Mouse (Mus musculus): ENCODE results near the gene Tbc1d17.
A peak's percentile ranks its signal among the peaks of the same experiment; 100 is the strongest.

Gene Tbc1d17

GRCm38 (mm10) chr7:44853065-44853464 is 4.2 kb upstream of the Tbc1d17 start:
- no peak for DNase-seq (ENCODE audit: low read depth in 1 of 2, low spot score in 2 of 2)

- DNase-seq (ENCODE audit: low read depth in 1 of 2, low spot score in 2 of 2) = no peak
Measured at GRCm38 (mm10) chr7:44852259-44853027, 3.6 kb upstream of the Tbc1d17 start.

DNA sequence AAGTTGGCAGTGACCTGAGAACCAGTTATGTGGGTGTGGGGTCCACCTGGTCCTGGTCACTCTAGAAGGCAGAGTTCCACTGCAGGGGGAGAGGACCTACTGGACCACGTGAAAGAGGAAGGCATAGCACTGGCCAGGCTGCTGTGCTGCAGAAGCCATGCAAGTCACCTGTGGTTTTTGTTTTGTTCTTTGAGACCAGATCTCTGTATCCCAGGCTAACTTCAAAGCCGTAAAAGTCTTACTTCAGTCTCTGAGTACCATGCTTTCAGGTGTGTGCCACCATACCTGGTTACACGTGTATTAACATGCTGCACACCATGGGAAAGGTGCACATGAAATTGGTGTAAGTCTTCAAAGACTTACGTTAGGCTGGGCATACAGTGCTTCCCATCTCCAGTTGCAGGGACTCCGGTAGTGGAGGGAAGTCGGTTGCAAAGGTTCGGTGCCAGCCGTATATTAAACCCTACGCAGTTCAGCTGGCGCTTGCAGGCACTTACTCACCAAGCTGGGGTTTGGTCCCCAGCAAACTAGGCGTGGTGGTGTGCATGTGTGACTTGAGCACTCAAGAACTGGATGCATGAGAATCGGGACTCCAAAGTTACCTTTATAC is 2.9 kb upstream of the Tbc1d17 start:
- no peak for DNase-seq (ENCODE audit: low read depth in 1 of 2, low spot score in 2 of 2)

GRCm38 (mm10) chr7:44850789-44851624 is 2.1 kb upstream of the Tbc1d17 start:
- DNase-seq (ENCODE audit: low read depth in 1 of 2, low spot score in 2 of 2) = no peak

GRCm38 (mm10) chr7:44850146-44850545 is 1.3 kb upstream of the Tbc1d17 start:
- no peak for DNase-seq (ENCODE audit: low read depth in 1 of 2, low spot score in 2 of 2)

- peak; percentile 65 to 80 for DNase-seq (ENCODE audit: low read depth in 1 of 2, low spot score in 2 of 2)
Measured at GRCm38 (mm10) chr7:44849416-44850111, 685 bp upstream of the Tbc1d17 start.

- no peak for DNase-seq (ENCODE audit: low read depth in 1 of 2, low spot score in 2 of 2)
Measured at GRCm38 (mm10) chr7:44847772-44848171, 1.1 kb downstream of the Tbc1d17 start.

DNA sequence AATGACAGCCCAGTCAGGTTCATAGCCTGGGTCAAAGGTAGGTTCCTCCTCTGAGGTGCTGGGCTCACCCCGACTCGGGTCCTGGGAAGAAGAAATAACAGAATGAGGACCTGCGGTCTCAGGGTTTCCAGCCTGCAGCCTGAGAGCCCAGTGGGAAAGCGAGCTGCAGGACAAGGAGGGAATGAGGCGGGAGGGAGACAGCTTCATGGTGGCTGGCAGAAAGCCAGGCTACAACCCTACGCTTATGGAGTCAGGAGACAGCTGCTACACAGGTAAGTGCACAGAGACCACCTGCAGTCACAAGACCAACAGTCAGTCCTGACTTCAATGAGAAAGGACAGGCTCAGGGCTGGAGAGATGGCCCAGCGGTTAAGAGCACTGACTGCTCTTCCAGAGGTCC is 2.1 kb downstream of the Tbc1d17 start:
- DNase-seq (ENCODE audit: low read depth in 1 of 2, low spot score in 2 of 2) = no peak

DNA sequence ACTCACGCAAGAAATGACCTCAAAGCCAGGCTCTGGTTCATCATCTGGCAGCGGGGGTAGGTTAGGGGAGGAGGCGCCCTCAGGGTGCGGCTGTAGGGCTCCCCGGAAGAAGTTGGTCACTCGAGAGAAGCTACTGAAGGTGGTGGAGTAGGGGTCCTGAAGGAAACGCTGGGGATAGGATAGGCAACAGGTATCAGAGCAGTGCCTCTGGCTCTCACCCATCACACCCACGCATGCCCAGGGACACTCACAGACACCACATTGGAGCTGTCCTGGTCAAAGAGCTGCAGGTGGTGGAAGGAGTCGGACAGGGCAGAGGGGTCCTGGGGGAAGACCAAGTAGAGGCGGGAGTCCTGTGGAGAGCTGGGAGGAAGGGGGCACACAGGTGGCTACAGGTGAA is 3.9 kb downstream of the Tbc1d17 start:
- no peak for DNase-seq (ENCODE audit: low read depth in 1 of 2, low spot score in 2 of 2)

GRCm38 (mm10) chr7:44841825-44842463 is 6.9 kb downstream of the Tbc1d17 start:
- no peak for DNase-seq (ENCODE audit: low read depth in 1 of 2, low spot score in 2 of 2)

DNA sequence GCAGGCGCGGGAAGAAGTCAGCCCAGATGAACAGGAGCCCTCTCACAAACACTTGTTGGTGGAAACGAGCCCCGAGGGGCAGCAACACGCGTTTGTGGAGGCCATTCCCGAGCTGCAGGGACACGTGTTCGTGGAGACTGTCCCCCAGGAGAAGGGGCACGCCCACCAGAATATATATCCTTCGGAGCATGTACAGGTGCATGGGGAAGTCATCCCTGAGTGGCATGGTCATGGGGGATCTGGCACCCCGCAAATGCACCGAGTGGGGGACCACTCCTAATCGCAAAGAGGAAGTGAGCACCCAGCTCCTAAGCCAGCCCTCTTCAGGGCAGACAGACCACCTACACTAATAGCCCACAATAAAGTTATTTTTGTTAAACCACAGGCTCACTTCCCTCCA is 8.5 kb downstream of the Tbc1d17 start:
- no peak for DNase-seq (ENCODE audit: low read depth in 1 of 2, low spot score in 2 of 2)

DNA sequence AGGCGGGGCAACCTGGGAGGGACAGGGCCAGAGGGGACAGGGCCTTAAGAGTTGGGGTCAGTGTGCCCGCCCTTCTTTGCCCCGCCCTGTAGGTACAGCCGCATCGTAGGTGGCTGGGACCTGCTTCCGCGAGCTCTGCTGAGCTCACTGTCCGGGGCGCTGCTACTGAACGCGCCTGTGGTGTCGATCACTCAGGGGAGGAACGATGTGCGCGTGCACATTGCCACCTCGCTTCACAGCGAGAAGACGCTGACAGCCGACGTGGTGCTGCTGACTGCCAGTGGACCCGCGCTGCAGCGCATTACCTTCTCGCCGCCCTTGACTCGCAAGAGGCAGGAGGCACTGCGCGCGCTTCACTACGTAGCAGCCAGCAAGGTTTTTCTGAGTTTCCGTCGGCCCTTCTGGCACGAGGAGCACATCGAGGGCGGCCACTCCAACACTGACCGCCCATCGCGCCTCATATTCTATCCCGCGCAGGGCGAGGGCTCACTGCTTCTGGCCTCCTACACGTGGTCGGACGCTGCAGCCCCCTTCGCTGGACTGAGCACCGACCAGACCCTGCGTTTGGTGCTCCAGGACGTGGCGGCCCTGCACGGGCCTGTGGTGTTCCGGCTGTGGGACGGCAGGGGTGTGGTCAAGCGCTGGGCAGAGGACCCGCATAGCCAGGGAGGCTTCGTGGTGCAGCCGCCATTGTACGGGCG is 9.2 kb downstream of the Tbc1d17 start:
- peak in 1 of 2 experiments; percentile 26 for DNase-seq (ENCODE audit: low read depth in 1 of 2, low spot score in 2 of 2)

GRCm38 (mm10) chr7:44839171-44839490 is 9.7 kb downstream of the Tbc1d17 start:
- no peak for DNase-seq (ENCODE audit: low read depth in 1 of 2, low spot score in 2 of 2)

GRCm38 (mm10) chr7:44838073-44838472 is 10.8 kb downstream of the Tbc1d17 start:
- no peak for DNase-seq (ENCODE audit: low read depth in 1 of 2, low spot score in 2 of 2)

- no peak for DNase-seq (ENCODE audit: low read depth in 1 of 2, low spot score in 2 of 2)
Measured at GRCm38 (mm10) chr7:44836423-44837053, 12.3 kb downstream of the Tbc1d17 start.

GRCm38 (mm10) chr7:44836016-44836404 is 12.9 kb downstream of the Tbc1d17 start:
- no peak for DNase-seq (ENCODE audit: low read depth in 1 of 2, low spot score in 2 of 2)

DNA sequence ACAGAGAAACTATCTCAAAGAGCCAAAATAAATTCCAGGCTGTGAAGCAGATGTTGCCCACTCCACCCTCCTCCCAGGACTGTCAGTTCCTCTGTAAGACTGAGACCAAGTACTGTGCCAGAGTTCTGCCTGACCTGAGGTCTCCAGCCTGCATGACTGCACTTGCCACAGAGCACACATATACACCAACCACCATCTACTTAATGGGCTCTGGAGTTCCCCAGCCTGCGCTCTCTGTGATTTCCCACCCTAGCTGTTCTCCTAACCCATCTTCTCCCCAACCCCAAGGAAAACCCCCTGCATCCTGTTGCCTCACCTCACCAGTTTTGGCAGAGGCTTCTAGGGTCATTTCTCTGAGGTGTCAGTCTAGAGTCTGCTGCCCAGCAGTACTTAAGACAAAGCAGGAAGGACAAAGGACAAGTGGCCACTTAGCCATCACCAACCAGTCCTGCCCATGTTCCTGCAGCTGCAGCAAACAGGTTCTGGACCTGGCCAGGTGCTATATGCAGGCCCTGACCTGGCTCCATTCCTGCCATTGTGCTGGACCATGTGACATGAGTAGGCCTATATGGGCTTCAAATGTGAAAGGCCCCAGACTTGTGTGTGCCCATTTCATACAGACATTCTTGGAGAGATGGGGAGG is 13.4 kb downstream of the Tbc1d17 start:
- DNase-seq (ENCODE audit: low read depth in 1 of 2, low spot score in 2 of 2) = no peak

- no peak for DNase-seq (ENCODE audit: low read depth in 1 of 2, low spot score in 2 of 2)
Measured at GRCm38 (mm10) chr7:44832763-44833162, 16.1 kb downstream of the Tbc1d17 start.

DNA sequence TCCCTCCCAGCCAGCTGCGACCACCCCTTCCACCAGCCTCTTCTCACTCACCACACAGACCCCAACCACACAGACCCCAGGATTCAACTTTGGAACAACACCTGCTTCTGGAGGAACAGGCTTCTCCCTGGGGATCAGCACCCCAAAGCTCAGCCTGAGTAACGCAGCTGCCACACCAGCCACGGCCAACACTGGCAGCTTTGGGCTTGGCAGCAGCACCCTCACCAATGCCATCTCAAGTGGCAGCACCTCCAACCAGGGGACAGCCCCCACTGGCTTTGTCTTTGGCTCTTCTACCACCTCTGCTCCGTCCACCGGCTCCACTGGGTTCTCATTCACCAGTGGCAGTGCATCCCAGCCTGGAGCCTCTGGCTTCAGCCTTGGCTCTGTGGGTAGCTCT is 20.2 kb downstream of the Tbc1d17 start:
- no peak for DNase-seq (ENCODE audit: low read depth in 1 of 2, low spot score in 2 of 2)

Measured in monocyte, adult 2 months (primary cell).